Mouse (Mus musculus) stomach, postnatal 0 days (tissue): ENCODE results near the gene Vps45. TPM values are rescaled to one million over a fixed set of nuclear protein-coding genes. Genes with fewer than 3 reads are reported as not detected.

ENCODE experiments used
- ATAC-seq: fragments of 200-750 bp; cut with Nextera tagmentation; 2 replicates; pipeline ENCODE4 v1.8.0; 2017; ENCODE audit not compliant: low FRiP score, low TSS enrichment
- DNase-seq: peaks from one replicate; pipeline ENCODE4 v3.0.0-alpha.2; 2016; ENCODE audit warnings: low spot score
- H3K27ac ChIP-seq: fragments of 300-500 bp; sonication (generic); replicated peaks from 2 replicates; pipeline ENCODE4 v1.5.1; 2014; ENCODE audit warnings: mild to moderate bottlenecking, control low read depth
- H3K27me3 ChIP-seq: fragments of 300-500 bp; sonication (generic); 2 replicates; pipeline ENCODE4 v1.6.1; 2014; ENCODE audit warnings: low read length; ENCODE audit not compliant: control insufficient read depth, insufficient read depth
- H3K36me3 ChIP-seq: fragments of 300-500 bp; sonication (generic); 2 replicates; pipeline ENCODE4 v1.6.1; 2014; ENCODE audit warnings: low read length, mixed read lengths; ENCODE audit not compliant: control insufficient read depth, insufficient read depth
- H3K4me1 ChIP-seq: fragments of 300-500 bp; sonication (generic); replicated peaks from 2 replicates; pipeline ENCODE4 v1.6.1; 2014; ENCODE audit warnings: antibody characterized with exemption; ENCODE audit not compliant: control insufficient read depth, insufficient read depth
- H3K4me2 ChIP-seq: fragments of 300-500 bp; sonication (generic); replicated peaks from 2 replicates; pipeline ENCODE4 v1.6.1; 2014; ENCODE audit warnings: low read depth, mild to moderate bottlenecking, control low read depth, moderate library complexity
- H3K4me3 ChIP-seq: fragments of 300-500 bp; sonication (generic); 2 replicates; pipeline ENCODE4 v1.5.1; 2014; ENCODE audit warnings: low read depth, low read length, control low read depth
- H3K9ac ChIP-seq: fragments of 300-500 bp; sonication (generic); 2 replicates; pipeline ENCODE4 v1.6.1; 2014; ENCODE audit warnings: mild to moderate bottlenecking, low read length, control low read depth, mixed read lengths
- H3K9me3 ChIP-seq: fragments of 300-500 bp; sonication (generic); 2 replicates; pipeline ENCODE4 v1.6.1; 2016; ENCODE audit warnings: low read length; ENCODE audit not compliant: control insufficient read depth
- CTCF ChIP-seq: IDR thresholded peaks from 2 replicates; pipeline ENCODE4 v1.5.1; 2016; ENCODE audit warnings: antibody characterized with exemption, low read depth, mild to moderate bottlenecking, moderate library complexity
- EP300 ChIP-seq: optimal IDR thresholded peaks from 2 replicates; pipeline ENCODE3; 2016; ENCODE audit warnings: antibody characterized with exemption
- WGBS: fragments of 180-500 bp; shearing (Covaris S2); extraction: QIAGEN DNeasy Blood & Tissue Kit; methylation state at CpG from one replicate; pipeline ENCODE4 v1.1.7; 2014; 5-methylcytosine and 5-hydroxymethylcytosine counted together
- polyA plus RNA-seq: library from polyadenylated mRNA; unstranded; fragments of >200 nt; fragmentation: Nextera tagmentation; extraction: Ambion mirVana; gene quantifications from 2 replicates; pipeline ENCODE4 v1.2.1, GENCODE M21; 2015

The Vps45 gene
- polyA plus RNA-seq, 1 experiment from 2014 or later = 28.0 TPM

DNA sequence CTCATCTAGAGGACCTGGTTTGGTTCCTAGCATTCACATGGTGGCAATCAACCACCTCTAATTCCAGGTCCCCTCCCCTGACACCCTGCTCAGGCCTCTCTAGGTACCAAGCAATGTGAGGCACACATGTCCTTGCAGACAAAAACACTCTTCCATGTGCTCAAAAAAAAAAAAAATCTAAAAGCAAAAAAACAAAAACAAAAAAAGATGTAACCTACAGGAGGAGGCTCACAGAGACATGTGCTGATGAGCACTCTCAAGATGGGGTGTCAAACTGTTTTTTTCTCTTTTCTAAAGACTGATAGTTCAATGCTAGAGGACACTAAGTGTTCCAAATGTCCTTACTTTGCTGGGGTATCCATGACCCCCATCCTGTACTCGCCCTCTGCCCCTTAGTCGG, 23.8 kb upstream of the Vps45 start:
- Histone ChIP-seq H3K27ac (no peak overlapping the region), H3K36me3 (no peaks in the 10 kb centered on the region), H3K4me2 (no peak overlapping the region), H3K9me3 (no peaks in the 10 kb centered on the region), H3K9ac (no peak overlapping the region), H3K27me3 (no peaks in the 10 kb centered on the region), H3K4me3 (no peak overlapping the region), H3K4me1 (no peaks in the 10 kb centered on the region)
- TF ChIP-seq CTCF (no peak), EP300 (no peak)
- ATAC-seq (no peak), DNase-seq (no peak)
- WGBS = 79% methylated on average over 2 of the region's 2 CpGs

DNA sequence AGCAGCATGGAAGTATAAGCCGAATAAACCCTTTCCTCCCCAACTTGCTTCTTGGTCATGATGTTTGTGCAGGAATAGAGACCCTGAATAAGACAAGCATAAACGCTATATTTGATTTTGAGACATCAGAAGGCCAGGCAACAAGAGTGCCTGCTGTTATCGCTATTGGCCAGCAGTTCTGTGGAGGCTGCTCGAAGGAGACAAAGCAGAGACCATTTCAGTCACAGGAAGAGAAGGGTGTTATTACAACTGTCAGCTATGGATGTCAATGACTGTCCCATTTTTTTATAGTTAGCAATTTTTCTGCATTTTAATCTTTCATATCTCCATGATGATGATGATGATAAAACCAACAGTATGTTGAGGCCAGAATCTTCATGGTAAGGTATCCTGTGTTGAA, 23.4 kb upstream of the Vps45 start:
- TF ChIP-seq CTCF = no peak
- no peak for TF ChIP-seq EP300
- no peak for DNase-seq
- no peak overlapping the region for H3K27ac ChIP-seq

DNA sequence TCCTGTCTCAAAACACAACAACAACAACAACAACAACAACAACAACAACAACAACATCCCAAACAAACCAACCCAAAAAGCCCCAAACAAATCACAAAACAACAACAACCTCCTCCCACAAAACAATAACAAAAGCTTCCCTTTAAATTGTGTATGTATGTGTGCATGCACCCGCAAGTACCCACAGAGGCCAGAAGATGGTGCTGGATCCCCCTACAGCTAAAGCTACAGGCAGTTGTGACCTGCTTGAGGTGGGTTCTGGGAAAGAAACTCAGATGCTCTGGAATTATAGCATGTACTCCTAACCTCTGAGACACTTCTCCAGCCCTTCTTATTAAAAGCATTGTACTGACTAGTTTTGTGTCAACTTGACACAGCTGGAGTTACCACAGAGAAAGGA, 22.7 kb upstream of the Vps45 start:
- ATAC-seq = no peak
- Histone ChIP-seq H3K9ac (no peak overlapping the region), H3K4me3 (no peak overlapping the region), H3K36me3 (no peaks in the 10 kb centered on the region), H3K27me3 (no peaks in the 10 kb centered on the region), H3K4me2 (no peak overlapping the region), H3K4me1 (no peaks in the 10 kb centered on the region), H3K9me3 (no peaks in the 10 kb centered on the region), H3K27ac (no peak overlapping the region)
- peak; percentile 79 for TF ChIP-seq CTCF
- no peak for TF ChIP-seq EP300
- no peak for DNase-seq
- 74% methylated on average over 1 of the region's 1 CpGs for WGBS

More for the DNA sequence above, 23.4 kb upstream of the Vps45 start:
- no peak overlapping the region for H3K9ac ChIP-seq
- H3K4me3 ChIP-seq = no peak overlapping the region
- ATAC-seq = no peak
- no peaks in the 10 kb centered on the region for H3K4me1 ChIP-seq
- no peak overlapping the region for H3K4me2 ChIP-seq
- no peaks in the 10 kb centered on the region for H3K36me3 ChIP-seq
- H3K27me3 ChIP-seq = no peaks in the 10 kb centered on the region
- WGBS = 86% methylated on average over 3 of the region's 4 CpGs
- H3K9me3 ChIP-seq = no peaks in the 10 kb centered on the region

DNA sequence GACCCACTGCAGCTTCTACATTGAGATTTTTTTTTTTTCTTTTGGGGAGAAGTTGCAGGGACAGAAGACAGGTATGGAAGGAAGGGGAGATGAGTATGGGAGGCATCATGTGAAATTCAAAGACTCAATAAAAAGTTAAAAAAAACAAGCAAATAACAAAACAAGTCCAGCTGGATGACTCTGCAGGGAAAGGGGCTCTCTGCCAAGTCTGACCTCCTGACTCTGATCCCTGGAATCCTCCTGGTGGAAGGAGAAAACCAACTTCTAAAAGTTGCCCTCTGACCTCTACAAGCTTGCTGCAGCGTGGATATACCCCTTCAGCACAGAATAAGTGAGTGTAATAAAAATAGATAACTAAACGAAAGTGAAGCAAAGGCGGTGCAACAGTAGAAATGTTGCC, 20.4 kb upstream of the Vps45 start:
- 48% methylated on average over 3 of the region's 3 CpGs for WGBS
- Histone ChIP-seq H3K9ac (no peak overlapping the region), H3K4me2 (no peak overlapping the region), H3K27me3 (no peaks in the 10 kb centered on the region), H3K4me3 (no peak overlapping the region), H3K9me3 (no peaks in the 10 kb centered on the region), H3K36me3 (no peaks in the 10 kb centered on the region), H3K27ac (no peak overlapping the region), H3K4me1 (no peaks in the 10 kb centered on the region)
- no peak for DNase-seq
- ATAC-seq = no peak
- TF ChIP-seq CTCF (no peak), EP300 (no peak)

DNA sequence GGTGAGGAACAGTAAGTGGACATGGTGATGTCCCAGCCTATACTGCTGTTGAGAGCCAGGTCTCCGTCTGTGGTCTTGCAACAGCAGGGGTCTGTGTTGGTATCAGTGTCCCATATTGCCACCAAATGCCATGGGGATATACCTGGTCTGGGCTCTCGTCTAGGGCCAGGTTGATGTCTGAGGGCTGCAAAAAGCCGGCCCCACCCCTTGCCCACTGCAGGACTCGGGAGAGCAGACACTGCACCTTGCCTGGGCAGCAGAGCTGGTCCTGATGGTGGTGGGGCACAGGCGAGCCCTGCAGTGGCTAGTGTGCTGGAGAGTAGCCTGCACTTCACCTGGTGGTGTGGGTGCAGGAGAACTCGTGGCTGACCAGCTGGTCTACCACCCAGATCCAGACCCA, 19.8 kb upstream of the Vps45 start:
- H3K4me1 ChIP-seq = no peaks in the 10 kb centered on the region
- H3K9me3 ChIP-seq = no peaks in the 10 kb centered on the region
- DNase-seq (no peak), ATAC-seq (peak; percentile 26; the same call in 1 of the 2 replicates)
- WGBS = 72% methylated on average over 6 of the region's 6 CpGs
- no peak overlapping the region for H3K4me3 ChIP-seq
- no peak overlapping the region for H3K9ac ChIP-seq
- no peaks in the 10 kb centered on the region for H3K36me3 ChIP-seq
- H3K27me3 ChIP-seq = no peaks in the 10 kb centered on the region
- H3K4me2 ChIP-seq = no peak overlapping the region
- H3K27ac ChIP-seq = no peak overlapping the region
- TF ChIP-seq CTCF (no peak), EP300 (no peak)

DNA sequence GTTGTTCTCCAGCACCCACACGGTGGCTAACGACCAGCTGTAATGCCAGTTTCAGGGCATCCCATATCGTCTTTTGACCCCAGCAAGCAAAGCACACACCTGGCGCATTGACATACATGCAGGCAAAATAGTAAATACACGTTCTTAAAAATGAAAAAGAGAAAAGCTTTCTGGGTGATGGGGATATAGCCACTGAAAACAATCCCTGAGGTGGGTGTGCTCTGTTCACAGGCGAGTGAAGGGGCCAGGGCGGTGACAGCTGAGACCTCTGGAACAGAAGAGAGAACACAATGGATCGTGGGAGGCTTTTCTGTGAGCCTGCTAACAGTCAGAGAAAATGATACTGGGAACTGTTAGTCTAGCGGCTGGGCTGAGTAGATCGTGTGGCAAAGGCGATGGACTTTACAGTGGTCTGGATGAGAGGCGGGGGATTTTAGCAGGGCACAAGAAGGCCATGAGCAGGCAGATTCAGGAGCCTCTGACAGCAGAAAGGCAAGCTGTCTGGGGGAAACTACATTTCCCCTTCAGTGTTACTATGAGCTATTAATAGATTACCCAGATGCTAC, 14.7 kb upstream of the Vps45 start:
- TF ChIP-seq CTCF = no peak
- TF ChIP-seq EP300 = no peak
- Histone ChIP-seq H3K9me3 (no peaks in the 10 kb centered on the region), H3K27me3 (no peaks in the 10 kb centered on the region), H3K36me3 (no peaks in the 10 kb centered on the region), H3K4me2 (no peak overlapping the region), H3K27ac (no peak overlapping the region), H3K4me1 (no peaks in the 10 kb centered on the region), H3K4me3 (no peak overlapping the region), H3K9ac (no peak overlapping the region)
- ATAC-seq (no peak), DNase-seq (no peak)
- whole genome bisulfite sequencing = 66% methylated on average over 12 of the region's 12 CpGs
